Mouse (Mus musculus) frontal cortex, postnatal 14 days (tissue): ENCODE measurements around the gene Fzd4.

Experiments
- DNase-seq, 2 experiments: peaks; one replicate each; pipeline ENCODE4 v3.0.0; 2022; ENCODE audit warnings: low spot score in 2 of 2

Fzd4 gene

GRCm38 (mm10) chr7:89404081-89404733 is at the start of gene Fzd4, which contains the start of gene Tmem135:
Fzd4 (plus strand) TSS chr7:89404355.
Tmem135 (minus strand) TSS chr7:89404222.
- DNase-seq: peak; percentile 79 to 80

- no peak for DNase-seq
Measured at GRCm38 (mm10) chr7:89355519-89356255, 48.5 kb upstream of the Fzd4 start.

GRCm38 (mm10) chr7:89356307-89356706 is 47.8 kb upstream of the Fzd4 start:
- no peak for DNase-seq

GRCm38 (mm10) chr7:89363975-89364374 is 40.2 kb upstream of the Fzd4 start:
- DNase-seq: no peak

GRCm38 (mm10) chr7:89365135-89365880 is 38.8 kb upstream of the Fzd4 start:
- DNase-seq: no peak

- DNase-seq: no peak
Measured at GRCm38 (mm10) chr7:89367643-89368042, 36.5 kb upstream of the Fzd4 start.

- no peak for DNase-seq
Measured at GRCm38 (mm10) chr7:89370086-89370485, 34.1 kb upstream of the Fzd4 start.

GRCm38 (mm10) chr7:89370917-89371316 is 33.2 kb upstream of the Fzd4 start:
- no peak for DNase-seq

GRCm38 (mm10) chr7:89371623-89372295 is 32.4 kb upstream of the Fzd4 start:
- DNase-seq: no peak

GRCm38 (mm10) chr7:89380935-89381705 is 23.0 kb upstream of the Fzd4 start:
- DNase-seq: no peak

- no peak for DNase-seq
Measured at GRCm38 (mm10) chr7:89382892-89383291, 21.3 kb upstream of the Fzd4 start.

GRCm38 (mm10) chr7:89388981-89389380 is 15.2 kb upstream of the Fzd4 start:
- DNase-seq: no peak

- no peak for DNase-seq
Measured at GRCm38 (mm10) chr7:89390660-89391059, 13.5 kb upstream of the Fzd4 start.

GRCm38 (mm10) chr7:89391281-89391680 is 12.9 kb upstream of the Fzd4 start:
- DNase-seq: no peak

GRCm38 (mm10) chr7:89391831-89392230 is 12.3 kb upstream of the Fzd4 start:
- DNase-seq: no peak

GRCm38 (mm10) chr7:89392388-89392787 is 11.8 kb upstream of the Fzd4 start:
- no peak for DNase-seq

GRCm38 (mm10) chr7:89392825-89393224 is 11.3 kb upstream of the Fzd4 start:
- DNase-seq: no peak

GRCm38 (mm10) chr7:89395399-89395798 is 8.8 kb upstream of the Fzd4 start:
- no peak for DNase-seq

- no peak for DNase-seq
Measured at GRCm38 (mm10) chr7:89396386-89396785, 7.8 kb upstream of the Fzd4 start.

GRCm38 (mm10) chr7:89397837-89398534 is 6.2 kb upstream of the Fzd4 start:
- no peak for DNase-seq

GRCm38 (mm10) chr7:89400721-89401120 is 3.4 kb upstream of the Fzd4 start:
- no peak for DNase-seq
